Comparison of ENCODE assay signal across 17 mouse cellular contexts in the genomic region with DNA sequence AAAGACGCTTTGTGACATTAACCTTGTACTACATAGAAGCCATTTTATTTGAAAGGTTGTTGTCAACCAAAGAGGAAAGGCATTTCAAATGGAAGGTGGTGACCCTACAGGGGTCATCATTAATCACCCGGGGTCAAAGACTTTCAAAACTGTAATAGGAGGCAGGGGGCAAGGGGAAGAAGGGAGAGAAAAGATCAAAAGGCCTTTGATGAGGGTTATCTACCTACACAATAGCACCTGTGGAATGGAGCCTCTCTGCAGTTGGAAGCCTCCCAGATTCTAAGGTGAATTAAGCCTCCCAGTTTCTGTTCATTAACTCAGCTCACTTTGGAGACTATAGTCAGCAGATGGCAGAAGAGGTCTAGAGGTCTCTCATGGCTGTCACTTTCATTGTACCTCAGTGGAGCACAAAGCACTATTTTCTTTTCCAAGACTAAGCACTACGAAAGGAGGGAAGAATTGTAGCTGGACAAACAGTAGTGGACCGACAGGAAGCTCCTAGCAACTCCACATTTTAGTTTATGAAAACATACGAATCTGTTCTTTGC.
DNase-seq lines count a peak whose midpoint lies in the region; ATAC-seq and TF ChIP-seq lines count a peak whose summit lies in the region.
"Had no signal": no experiment of that assay in that cellular context is flagged by ENCODE, and none has a peak within 500 bp of the region (broad histone marks: within the 10 kb centered on the region; RNA-seq: fewer than 3 reads in every experiment).

No protein-coding gene starts in this region.

- peak; percentile 16; the same call in 1 of the 2 replicates for TF ChIP-seq CTCF in liver, postnatal 0 days (IDR thresholded peaks at IDR 0.05; ENCODE audit: low read depth)

- no peak for DNase-seq in heart, adult 18-20 months
- DNase-seq in liver, postnatal 0 days: no peak
- DNase-seq in ZHBTc4 (ENCODE audit: low read depth, low spot score): peak; percentile 65
- peak; percentile 22 for DNase-seq in retina, postnatal 1 day
- DNase-seq: cerebellum, adult 11 months; cerebellum, postnatal 25 days; heart, postnatal 36 days; kidney, postnatal 10 days; layer of hippocampus, adult 9-11 months; liver; right cerebral cortex, postnatal 14 days had no signal

- ATAC-seq in heart, embryonic 16.5 days (replicated peaks; ENCODE audit: extremely low read depth, insufficient read depth, low FRiP score): 0 out of 2 replicates have a peak, but pooled peaks have one; percentile 37
- no peak for ATAC-seq in liver, postnatal 0 days
- no peak for ATAC-seq in liver, embryonic 12.5 days
- no peak for ATAC-seq in activated CD4-positive, CD25-positive, alpha-beta regulatory T cell, adult 4 months
- ATAC-seq: inflammation-experienced regulatory T-cells, adult 6 months had no signal

- H3K36me3 ChIP-seq in heart, embryonic 16.5 days (ENCODE audit: control insufficient read depth, insufficient read depth): peaks cover 4% of the 10 kb centered on the region; the same call in 1 of the 2 replicates
- peaks cover 28% of the 10 kb centered on the region for H3K36me3 ChIP-seq in liver, postnatal 0 days (replicated peaks; ENCODE audit: insufficient read depth, low read length)
- H3K36me3 ChIP-seq in liver, embryonic 12.5 days: peaks cover 34% of the 10 kb centered on the region
- H3K36me3 ChIP-seq: embryonic facial prominence, embryonic 13.5 days had no signal

- no peaks in the 10 kb centered on the region for H3K4me1 ChIP-seq in heart, embryonic 16.5 days (ENCODE audit: control insufficient read depth, insufficient read depth, low read length)
- H3K4me1 ChIP-seq in liver, postnatal 0 days (ENCODE audit: insufficient read depth): no peaks in the 10 kb centered on the region
- H3K4me1 ChIP-seq in liver, embryonic 12.5 days: no peaks in the 10 kb centered on the region

- no peak overlapping the region for H3K27ac ChIP-seq in heart, embryonic 16.5 days (ENCODE audit: low read length)
- H3K27ac ChIP-seq in liver, postnatal 0 days (ENCODE audit: low read depth): no peak overlapping the region
- no peak overlapping the region for H3K27ac ChIP-seq in liver, embryonic 12.5 days
- H3K27ac ChIP-seq: embryonic facial prominence, embryonic 13.5 days had no signal

- H3K4me3 ChIP-seq in heart, embryonic 16.5 days (ENCODE audit: low read length): no peak overlapping the region
- no peak overlapping the region for H3K4me3 ChIP-seq in liver, postnatal 0 days (ENCODE audit: low read depth, low read length)
- no peak overlapping the region for H3K4me3 ChIP-seq in liver, embryonic 12.5 days
- H3K4me3 ChIP-seq: embryonic facial prominence, embryonic 13.5 days; megakaryocyte, embryonic 14.5 days had no signal

- no peak for TF ChIP-seq EP300 in liver, postnatal 0 days (IDR thresholded peaks at IDR 0.05; ENCODE audit: low read depth)

- no peak overlapping the region for H3K9ac ChIP-seq in heart, embryonic 16.5 days (ENCODE audit: low read length)
- no peak overlapping the region for H3K9ac ChIP-seq in liver, postnatal 0 days (replicated peaks)
- no peak overlapping the region for H3K9ac ChIP-seq in liver, embryonic 12.5 days
- H3K9ac ChIP-seq: embryonic facial prominence, embryonic 13.5 days had no signal

- H3K9me3 ChIP-seq in heart, embryonic 16.5 days (replicated peaks; ENCODE audit: control insufficient read depth, low read length): no peaks in the 10 kb centered on the region
- no peaks in the 10 kb centered on the region for H3K9me3 ChIP-seq in liver, postnatal 0 days (ENCODE audit: low read length)
- H3K9me3 ChIP-seq in liver, embryonic 12.5 days (replicated peaks): no peaks in the 10 kb centered on the region
- H3K9me3 ChIP-seq: embryonic facial prominence, embryonic 13.5 days; megakaryocyte, embryonic 14.5 days had no signal

- H3K4me2 ChIP-seq in heart, embryonic 16.5 days (ENCODE audit: low read depth, low read length): no peak overlapping the region
- H3K4me2 ChIP-seq in liver, postnatal 0 days (ENCODE audit: low read depth, low read length): no peak overlapping the region
- H3K4me2 ChIP-seq in liver, embryonic 12.5 days: no peak overlapping the region
- H3K4me2 ChIP-seq: embryonic facial prominence, embryonic 13.5 days had no signal

- whole genome bisulfite sequencing in heart, embryonic 16.5 days: 66% methylated on average over 5 of the region's 5 CpGs
- 78% methylated on average over 5 of the region's 5 CpGs for WGBS in liver, postnatal 0 days (ENCODE audit: insufficient replicate concordance)
- 70% methylated on average over 5 of the region's 5 CpGs for WGBS in liver, embryonic 12.5 days (ENCODE audit: insufficient replicate concordance)

- no peaks in the 10 kb centered on the region for H3K27me3 ChIP-seq in heart, embryonic 16.5 days (ENCODE audit: control insufficient read depth, insufficient read depth, low read length)
- H3K27me3 ChIP-seq in liver, postnatal 0 days (ENCODE audit: insufficient read depth, low read length): no peaks in the 10 kb centered on the region
- no peaks in the 10 kb centered on the region for H3K27me3 ChIP-seq in liver, embryonic 12.5 days (replicated peaks)
- H3K27me3 ChIP-seq: megakaryocyte, embryonic 14.5 days had no signal

Comparison
In these comparisons a context has a peak if more than half of its experiments do, and no peak if none do; other contexts are left out.
1. DNase-seq: peak in ZHBTc4 (single experiment) and retina, postnatal 1 day (single experiment); none in heart, adult 18-20 months (0 of 2) and liver, postnatal 0 days (single experiment).